Mouse (Mus musculus) heart, embryonic 16.5 days (tissue): ENCODE measurements at regions not wholly inside any gene's neighbourhood (a gene's known extent, or its start where the extent isn't known, plus 50 kb on each side); places are given as distances from the start of the nearest gene placed in this dataset.

Experiments
- ATAC-seq: fragments of 200-750 bp; cut with Nextera tagmentation; replicated peaks from 2 replicates; pipeline ENCODE4 v1.8.0; 2017; ENCODE audit warnings: moderate number of reproducible peaks; ENCODE audit not compliant: insufficient read depth, low FRiP score; ENCODE audit errors: extremely low read depth
- H3K27ac ChIP-seq: fragments of 300-500 bp; sonication (generic); 2 replicates; pipeline ENCODE4 v1.5.1; 2014; ENCODE audit warnings: mild to moderate bottlenecking, low read length, control low read depth, moderate library complexity
- H3K27me3 ChIP-seq: fragments of 300-500 bp; sonication (generic); 2 replicates; pipeline ENCODE4 v1.6.1; 2014; ENCODE audit warnings: low read length, mixed read lengths; ENCODE audit not compliant: control insufficient read depth, insufficient read depth
- H3K36me3 ChIP-seq: fragments of 300-500 bp; sonication (generic); 2 replicates; pipeline ENCODE4 v1.6.1; 2014; ENCODE audit not compliant: control insufficient read depth, insufficient read depth
- H3K4me1 ChIP-seq: fragments of 300-500 bp; sonication (generic); 2 replicates; pipeline ENCODE4 v1.6.1; 2014; ENCODE audit warnings: low read length, mixed read lengths; ENCODE audit not compliant: control insufficient read depth, insufficient read depth
- H3K4me2 ChIP-seq: fragments of 300-500 bp; sonication (generic); 2 replicates; pipeline ENCODE4 v1.6.1; 2014; ENCODE audit warnings: low read depth, mild to moderate bottlenecking, control low read depth, low read length
- H3K4me3 ChIP-seq: fragments of 300-500 bp; sonication (generic); 2 replicates; pipeline ENCODE4 v1.5.1; 2014; ENCODE audit warnings: mild to moderate bottlenecking, control low read depth, low read length
- H3K9ac ChIP-seq: fragments of 300-500 bp; sonication (generic); 2 replicates; pipeline ENCODE4 v1.6.1; 2014; ENCODE audit warnings: low read length, control low read depth
- H3K9me3 ChIP-seq: fragments of 300-500 bp; sonication (generic); replicated peaks from 2 replicates; pipeline ENCODE4 v1.6.1; 2016; ENCODE audit warnings: low read length; ENCODE audit not compliant: control insufficient read depth
- WGBS: fragments of 180-500 bp; shearing (Covaris S2); extraction: QIAGEN DNeasy Blood & Tissue Kit; methylation state at CpG from one replicate; pipeline ENCODE4 v1.1.7; 2014; 5-methylcytosine and 5-hydroxymethylcytosine counted together

DNA sequence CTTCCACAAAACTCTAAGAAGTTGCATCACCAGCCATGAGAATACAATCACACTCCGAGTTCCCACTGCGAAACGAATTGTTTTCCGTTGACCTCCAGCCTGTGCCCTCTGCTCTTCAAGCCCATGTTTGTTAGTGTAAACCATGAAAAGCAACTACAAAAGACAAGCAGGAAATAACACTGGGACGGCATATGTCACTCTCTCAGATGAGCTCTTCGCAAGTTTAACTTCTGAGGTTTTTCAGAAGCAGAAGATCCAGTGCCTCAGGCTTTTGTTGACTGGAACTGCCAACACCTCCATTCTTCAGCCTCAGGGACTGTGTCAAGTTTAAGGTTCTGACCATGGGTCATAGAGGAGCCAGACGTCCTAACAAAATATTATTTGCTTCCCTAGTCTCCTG is 50.2 kb upstream of the Lmcd1 start:
- H3K4me2 ChIP-seq = no peak overlapping the region
- H3K36me3 ChIP-seq = no peaks in the 10 kb centered on the region
- no peaks in the 10 kb centered on the region for H3K27me3 ChIP-seq
- H3K9ac ChIP-seq = no peak overlapping the region
- H3K4me1 ChIP-seq = no peaks in the 10 kb centered on the region
- 73% methylated on average over 7 of the region's 7 CpGs for WGBS
- no peak for ATAC-seq
- H3K9me3 ChIP-seq = no peaks in the 10 kb centered on the region
- no peak overlapping the region for H3K4me3 ChIP-seq
- no peak overlapping the region for H3K27ac ChIP-seq
